Mouse (Mus musculus): Measurements from ENCODE around the gene Cnih3. TPM values are rescaled to one million over a fixed set of nuclear protein-coding genes. Genes with fewer than 3 reads are reported as not detected.

Gene Cnih3
- total and polyA plus RNA-seq, 2 experiments from 2014 or later, result 22.5 to 35.7 TPM

DNA sequence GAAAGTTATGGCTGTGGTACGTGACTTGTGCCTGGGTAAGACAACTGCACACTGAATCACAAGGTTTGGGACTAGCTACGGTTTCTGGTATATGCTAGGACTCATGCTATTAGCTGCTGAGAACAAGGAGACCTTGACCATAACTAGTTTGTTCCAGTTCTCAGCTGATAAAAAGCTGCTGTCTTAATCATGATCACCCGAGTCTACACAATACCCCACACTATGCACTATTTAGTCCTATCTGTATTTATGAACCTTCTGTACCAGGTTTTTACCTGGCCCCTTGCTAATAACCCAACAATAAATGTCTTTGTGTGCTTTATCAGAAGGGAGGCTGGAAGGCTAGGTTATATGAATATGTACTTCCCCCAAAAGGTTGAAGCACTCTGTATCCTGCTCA lies 72.5 kb downstream of the Cnih3 start:
- H3K27ac ChIP-seq (ENCODE audit: low read depth, low read length), result no peak overlapping the region
- no peak overlapping the region for H3K4me3 ChIP-seq (ENCODE audit: low read depth, low read length)
- peaks cover 7% of the 10 kb centered on the region; the same call in 1 of the 2 replicates for H3K4me1 ChIP-seq (ENCODE audit: insufficient read depth, low read length)
- DNase-seq (ENCODE audit: low spot score), result no peak
- WGBS, result 91% methylated on average over 3 of the region's 3 CpGs
- H3K9ac ChIP-seq (replicated peaks; ENCODE audit: low read length, poor library complexity, severe bottlenecking), result no peak overlapping the region
- no peak for ATAC-seq (ENCODE audit: low FRiP score)
- no peak for TF ChIP-seq CTCF (IDR thresholded peaks at IDR 0.05)
- no peaks in the 10 kb centered on the region for H3K36me3 ChIP-seq (ENCODE audit: insufficient read depth, low read length)
- H3K4me2 ChIP-seq (ENCODE audit: low read depth, low read length, poor library complexity, severe bottlenecking), result no peak overlapping the region
- H3K9me3 ChIP-seq (ENCODE audit: low read length), result no peaks in the 10 kb centered on the region
- no peaks in the 10 kb centered on the region for H3K27me3 ChIP-seq (ENCODE audit: insufficient read depth, low read length)

GRCm38 (mm10) chr1:181425388-181425787 lies 73.0 kb downstream of the Cnih3 start:
- ATAC-seq (ENCODE audit: low FRiP score), result no peak
- no peaks in the 10 kb centered on the region for H3K27me3 ChIP-seq (ENCODE audit: insufficient read depth, low read length)
- H3K9ac ChIP-seq (replicated peaks; ENCODE audit: low read length, poor library complexity, severe bottlenecking), result no peak overlapping the region
- H3K4me2 ChIP-seq (ENCODE audit: low read depth, low read length, poor library complexity, severe bottlenecking), result no peak overlapping the region
- DNase-seq (ENCODE audit: low spot score), result no peak
- no peak for TF ChIP-seq CTCF (IDR thresholded peaks at IDR 0.05)
- H3K36me3 ChIP-seq (ENCODE audit: insufficient read depth, low read length), result no peaks in the 10 kb centered on the region
- peaks cover 2% of the 10 kb centered on the region; the same call in 1 of the 2 replicates for H3K4me1 ChIP-seq (ENCODE audit: insufficient read depth, low read length)
- H3K4me3 ChIP-seq (ENCODE audit: low read depth, low read length), result no peak overlapping the region
- H3K27ac ChIP-seq (ENCODE audit: low read depth, low read length), result no peak overlapping the region
- 91% methylated on average over 3 of the region's 3 CpGs for WGBS
- H3K9me3 ChIP-seq (ENCODE audit: low read length), result no peaks in the 10 kb centered on the region

DNA sequence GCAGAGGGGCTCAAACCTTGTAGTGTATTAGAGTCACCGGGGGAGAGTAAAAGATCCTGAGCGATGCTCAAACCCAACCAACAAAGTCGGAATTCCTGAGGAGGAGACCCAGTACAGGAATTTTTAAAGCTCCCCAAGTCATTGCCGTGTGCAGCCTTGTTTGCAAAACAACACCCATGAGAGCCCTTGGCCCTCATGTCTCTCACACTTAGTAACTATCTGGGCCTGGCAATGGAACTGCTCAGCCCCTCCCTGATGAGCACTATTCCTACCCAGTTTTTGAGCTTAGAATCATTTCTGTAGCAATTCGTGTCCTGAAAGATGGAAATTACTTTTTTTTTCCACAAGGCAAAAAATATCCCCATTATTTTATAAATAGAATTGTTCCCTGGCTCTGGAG lies 74.0 kb downstream of the Cnih3 start:
- Histone ChIP-seq H3K36me3 (ENCODE audit: insufficient read depth, low read length) (no peaks in the 10 kb centered on the region), H3K27ac (ENCODE audit: low read depth, low read length) (no peak overlapping the region), H3K4me2 (ENCODE audit: low read depth, low read length, poor library complexity, severe bottlenecking) (no peak overlapping the region), H3K27me3 (ENCODE audit: insufficient read depth, low read length) (no peaks in the 10 kb centered on the region), H3K9me3 (ENCODE audit: low read length) (no peaks in the 10 kb centered on the region), H3K4me1 (ENCODE audit: insufficient read depth, low read length) (no peaks in the 10 kb centered on the region), H3K4me3 (ENCODE audit: low read depth, low read length) (no peak overlapping the region), H3K9ac (replicated peaks; ENCODE audit: low read length, poor library complexity, severe bottlenecking) (no peak overlapping the region)
- ATAC-seq (ENCODE audit: low FRiP score) (no peak), DNase-seq (ENCODE audit: low spot score) (no peak)
- no peak for TF ChIP-seq CTCF (IDR thresholded peaks at IDR 0.05)
- 90% methylated on average over 5 of the region's 5 CpGs for WGBS

DNA sequence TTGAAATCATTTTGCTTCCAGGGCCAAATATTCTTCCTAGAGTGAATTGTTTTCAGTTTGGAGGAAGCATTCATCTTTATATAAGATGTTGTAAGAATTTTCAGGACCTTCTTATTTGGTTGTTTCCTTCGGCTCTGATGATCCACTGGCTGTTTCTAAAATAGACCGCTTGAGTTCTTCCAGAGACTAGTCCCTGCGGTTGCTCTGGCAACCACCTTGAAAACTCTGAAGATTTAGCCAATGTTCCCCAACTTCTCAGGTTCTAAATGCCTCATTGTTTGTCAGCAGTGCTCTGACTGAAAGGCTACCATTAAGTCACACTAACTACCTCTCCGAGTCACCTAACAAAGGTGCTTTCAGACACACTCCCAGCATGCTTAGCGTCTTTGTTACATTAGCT lies 80.8 kb downstream of the Cnih3 start:
- no peaks in the 10 kb centered on the region for H3K9me3 ChIP-seq (ENCODE audit: low read length)
- no peaks in the 10 kb centered on the region for H3K4me1 ChIP-seq (ENCODE audit: insufficient read depth, low read length)
- ATAC-seq (ENCODE audit: low FRiP score) (no peak), DNase-seq (ENCODE audit: low spot score) (no peak)
- no peak overlapping the region for H3K4me2 ChIP-seq (ENCODE audit: low read depth, low read length, poor library complexity, severe bottlenecking)
- no peak for TF ChIP-seq CTCF (IDR thresholded peaks at IDR 0.05)
- H3K9ac ChIP-seq (replicated peaks; ENCODE audit: low read length, poor library complexity, severe bottlenecking), result no peak overlapping the region
- H3K27me3 ChIP-seq (ENCODE audit: insufficient read depth, low read length), result no peaks in the 10 kb centered on the region
- no peaks in the 10 kb centered on the region for H3K36me3 ChIP-seq (ENCODE audit: insufficient read depth, low read length)
- WGBS, result 63% methylated on average over 5 of the region's 5 CpGs
- H3K27ac ChIP-seq (ENCODE audit: low read depth, low read length), result no peak overlapping the region
- no peak overlapping the region for H3K4me3 ChIP-seq (ENCODE audit: low read depth, low read length)

DNA sequence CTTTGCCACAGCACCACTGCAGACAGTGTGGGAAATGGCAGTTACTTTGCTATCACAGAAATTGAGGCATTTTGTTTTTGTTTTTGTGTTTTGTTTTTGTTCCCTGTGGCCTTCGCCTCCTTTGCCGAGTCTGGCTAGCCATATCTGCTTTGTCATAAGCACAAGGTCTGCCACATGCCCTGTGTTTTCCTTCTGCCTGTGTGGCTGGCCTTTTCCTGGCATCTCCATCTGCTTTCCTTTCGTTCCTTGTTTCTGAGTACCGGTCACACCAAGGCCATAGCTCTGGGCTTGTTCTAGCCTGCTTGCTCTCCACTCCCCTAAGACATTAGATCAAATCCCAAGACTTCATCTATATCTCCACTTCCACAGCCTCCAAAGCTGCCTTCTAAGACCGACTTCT lies 83.0 kb downstream of the Cnih3 start:
- no peak for DNase-seq (ENCODE audit: low spot score)
- H3K27ac ChIP-seq (ENCODE audit: low read depth, low read length), result no peak overlapping the region
- WGBS, result 86% methylated on average over 5 of the region's 5 CpGs
- no peak overlapping the region for H3K4me2 ChIP-seq (ENCODE audit: low read depth, low read length, poor library complexity, severe bottlenecking)
- H3K4me3 ChIP-seq (ENCODE audit: low read depth, low read length), result no peak overlapping the region
- H3K9ac ChIP-seq (replicated peaks; ENCODE audit: low read length, poor library complexity, severe bottlenecking), result no peak overlapping the region
- no peaks in the 10 kb centered on the region for H3K4me1 ChIP-seq (ENCODE audit: insufficient read depth, low read length)
- ATAC-seq (ENCODE audit: low FRiP score), result no peak
- TF ChIP-seq CTCF (IDR thresholded peaks at IDR 0.05), result no peak
- no peaks in the 10 kb centered on the region for H3K9me3 ChIP-seq (ENCODE audit: low read length)
- no peaks in the 10 kb centered on the region for H3K36me3 ChIP-seq (ENCODE audit: insufficient read depth, low read length)
- H3K27me3 ChIP-seq (ENCODE audit: insufficient read depth, low read length), result no peaks in the 10 kb centered on the region

DNA sequence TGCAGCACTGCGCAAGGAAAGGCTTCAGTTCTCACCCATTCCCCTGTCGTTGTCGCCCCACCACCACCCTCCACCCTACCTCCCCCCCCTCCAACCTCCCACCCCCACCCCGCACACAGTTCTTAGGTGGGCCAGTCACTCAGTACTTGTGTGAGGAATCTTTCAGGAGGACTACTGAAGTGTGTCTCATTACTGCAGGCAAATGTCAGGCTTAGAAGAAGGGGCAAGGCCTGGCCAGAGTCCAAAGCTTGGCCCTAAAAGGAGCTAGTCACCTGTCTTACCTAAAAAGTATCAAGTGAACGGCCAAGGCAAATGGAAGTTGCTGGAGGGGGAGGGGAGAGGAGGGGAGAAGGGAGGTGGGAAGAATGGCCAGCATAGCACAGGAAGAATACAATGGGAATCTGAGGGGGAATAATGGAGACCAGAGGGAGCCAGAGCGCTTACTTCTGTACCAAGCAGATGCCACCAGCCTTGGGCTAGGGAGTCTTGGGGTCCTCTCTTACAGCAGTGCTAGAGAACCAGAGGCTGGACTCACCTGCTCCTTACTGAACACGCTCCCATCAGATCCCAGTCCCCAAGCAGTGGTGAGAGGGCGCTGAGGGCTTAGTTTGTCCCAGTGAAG lies 88.7 kb downstream of the Cnih3 start:
- Histone ChIP-seq H3K27me3 (ENCODE audit: insufficient read depth, low read length) (no peaks in the 10 kb centered on the region), H3K4me3 (ENCODE audit: low read depth, low read length) (no peak overlapping the region), H3K36me3 (ENCODE audit: insufficient read depth, low read length) (no peaks in the 10 kb centered on the region), H3K9me3 (ENCODE audit: low read length) (no peaks in the 10 kb centered on the region), H3K9ac (replicated peaks; ENCODE audit: low read length, poor library complexity, severe bottlenecking) (no peak overlapping the region), H3K27ac (ENCODE audit: low read depth, low read length) (no peak overlapping the region), H3K4me1 (ENCODE audit: insufficient read depth, low read length) (no peaks in the 10 kb centered on the region), H3K4me2 (ENCODE audit: low read depth, low read length, poor library complexity, severe bottlenecking) (no peak overlapping the region)
- no peak for TF ChIP-seq CTCF (IDR thresholded peaks at IDR 0.05)
- 73% methylated on average over 8 of the region's 8 CpGs for WGBS
- no peak for ATAC-seq (ENCODE audit: low FRiP score)
- DNase-seq (ENCODE audit: low spot score), result no peak
